Mouse (Mus musculus): ENCODE measurements around the gene Ccr7. TPM values are rescaled to one million over a fixed set of nuclear protein-coding genes. Genes with fewer than 3 reads are reported as not detected.

Gene Ccr7
- 0.35 and 0.61 TPM in 2 replicates for polyA plus RNA-seq (2014; fragmentation: Nextera tagmentation; extraction: Ambion mirVana)

DNA sequence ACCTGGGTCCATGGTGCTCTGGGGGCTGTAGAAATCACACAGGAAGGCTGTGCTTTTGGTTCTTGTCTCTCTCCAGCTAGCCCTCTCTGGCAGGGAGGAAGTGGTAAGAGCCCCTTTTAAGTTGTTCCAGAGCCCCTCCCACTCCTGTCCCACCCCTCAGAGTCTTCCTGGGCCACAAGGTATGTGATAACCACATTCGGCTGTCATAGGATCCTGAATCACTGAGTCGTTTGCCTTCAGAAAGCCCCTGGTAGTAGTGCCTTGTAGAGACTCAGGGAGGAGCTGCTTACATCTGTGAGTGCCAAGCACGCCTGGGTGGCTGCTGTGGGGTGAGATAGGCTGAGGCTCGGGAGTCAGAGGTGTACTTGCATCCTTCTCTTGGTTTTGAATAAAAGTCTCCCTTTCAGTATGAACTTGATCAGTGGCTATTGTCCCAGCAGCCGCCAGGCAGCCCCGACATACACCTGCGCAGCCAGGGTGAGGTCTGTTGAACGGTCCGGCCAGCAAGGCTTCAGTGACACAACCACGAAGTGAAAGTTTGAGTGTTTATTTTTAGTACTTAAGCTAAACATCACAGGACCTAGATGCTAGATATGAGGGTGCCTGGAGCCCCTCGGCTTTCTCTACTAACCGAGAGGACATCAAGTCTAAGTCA is at the start of gene Ccr7:
Gene Ccr7 (minus strand): TSS at position 91 of the 655 bp plus-strand sequence.
- Histone ChIP-seq H3K4me1 (replicated peaks; ENCODE audit: control insufficient read depth, insufficient read depth, low read length) (no peaks in the 10 kb centered on the region), H3K36me3 (ENCODE audit: control insufficient read depth, insufficient read depth, low read length) (no peaks in the 10 kb centered on the region), H3K4me2 (ENCODE audit: low read length) (no peak within 1 kb of the TSS), H3K4me3 (ENCODE audit: low read depth, low read length) (no peak within 1 kb of the TSS), H3K9me3 (ENCODE audit: control insufficient read depth, low read length) (no peaks in the 10 kb centered on the region; the same call in 1 of the 2 replicates), H3K27me3 (replicated peaks; ENCODE audit: control insufficient read depth, insufficient read depth, low read length) (no peaks in the 10 kb centered on the region), H3K27ac (ENCODE audit: low read depth) (no peak within 1 kb of the TSS), H3K9ac (ENCODE audit: low read length) (no peak within 1 kb of the TSS)
- ATAC-seq (replicated peaks; ENCODE audit: low FRiP score, low TSS enrichment, low read depth): no peak
- 59% methylated on average over 12 of the region's 12 CpGs for WGBS
- DNase-seq (ENCODE audit: low spot score): peak; percentile 48

DNA sequence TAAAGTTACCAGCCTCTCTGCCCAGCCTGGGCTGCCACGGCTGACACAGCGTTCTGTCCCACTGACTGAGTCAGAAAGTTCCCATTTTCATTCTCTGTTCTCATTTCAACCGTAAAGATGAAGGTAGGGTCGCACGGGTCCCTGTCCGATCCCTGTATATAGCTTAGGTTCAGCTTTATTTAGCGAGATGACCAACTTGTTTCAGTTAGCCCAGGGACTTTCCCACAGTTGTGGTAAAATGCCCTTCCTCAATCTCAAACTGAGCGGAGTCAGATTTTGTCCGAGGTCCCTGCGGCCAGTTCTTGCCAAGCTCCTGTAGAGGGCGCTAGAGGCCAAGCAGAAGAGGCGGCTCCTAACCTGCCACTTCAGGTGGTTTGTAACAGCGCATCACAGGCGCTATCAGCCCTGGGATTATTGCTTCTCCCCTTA is 34.3 kb upstream of the Ccr7 start:
- Histone ChIP-seq H3K27me3 (replicated peaks; ENCODE audit: control insufficient read depth, insufficient read depth, low read length) (no peaks in the 10 kb centered on the region), H3K36me3 (ENCODE audit: control insufficient read depth, insufficient read depth, low read length) (no peaks in the 10 kb centered on the region), H3K9ac (ENCODE audit: low read length) (no peak overlapping the region), H3K4me3 (ENCODE audit: low read depth, low read length) (no peak overlapping the region), H3K9me3 (ENCODE audit: control insufficient read depth, low read length) (no peaks in the 10 kb centered on the region), H3K4me2 (ENCODE audit: low read length) (no peak overlapping the region), H3K27ac (ENCODE audit: low read depth) (no peak overlapping the region), H3K4me1 (replicated peaks; ENCODE audit: control insufficient read depth, insufficient read depth, low read length) (no peaks in the 10 kb centered on the region)
- 0 out of 2 replicates have a peak, but pooled peaks have one; percentile 8 for ATAC-seq (replicated peaks; ENCODE audit: low FRiP score, low TSS enrichment, low read depth)
- peak; percentile 73 for DNase-seq (ENCODE audit: low spot score)
- 25% methylated on average over 14 of the region's 14 CpGs for WGBS

DNA sequence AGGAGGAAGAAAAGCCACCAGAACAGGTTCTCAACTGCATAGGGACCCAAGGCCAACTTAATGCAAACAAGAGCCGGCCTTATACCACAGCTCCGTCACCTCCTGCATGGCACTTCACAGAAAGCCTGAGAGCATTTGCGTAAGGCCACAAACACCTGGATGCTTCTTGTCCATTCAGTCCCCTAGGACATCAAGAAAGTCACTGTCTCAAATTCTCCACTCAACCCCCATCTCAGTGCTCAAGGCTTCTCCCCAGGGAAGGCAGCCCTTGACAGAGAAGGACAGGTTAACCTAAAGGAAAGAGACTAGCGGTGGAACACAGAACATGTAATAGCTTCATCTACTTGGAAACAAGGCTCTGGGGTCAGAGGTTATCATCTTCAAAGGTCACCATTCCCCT is 32.5 kb upstream of the Ccr7 start:
- Histone ChIP-seq H3K27me3 (replicated peaks; ENCODE audit: control insufficient read depth, insufficient read depth, low read length) (no peaks in the 10 kb centered on the region), H3K9me3 (ENCODE audit: control insufficient read depth, low read length) (no peaks in the 10 kb centered on the region), H3K4me2 (ENCODE audit: low read length) (no peak overlapping the region), H3K27ac (ENCODE audit: low read depth) (no peak overlapping the region), H3K4me3 (ENCODE audit: low read depth, low read length) (no peak overlapping the region), H3K9ac (ENCODE audit: low read length) (no peak overlapping the region), H3K4me1 (replicated peaks; ENCODE audit: control insufficient read depth, insufficient read depth, low read length) (no peaks in the 10 kb centered on the region), H3K36me3 (ENCODE audit: control insufficient read depth, insufficient read depth, low read length) (no peaks in the 10 kb centered on the region)
- WGBS: 69% methylated on average over 4 of the region's 4 CpGs
- no peak for ATAC-seq (replicated peaks; ENCODE audit: low FRiP score, low TSS enrichment, low read depth)
- no peak for DNase-seq (ENCODE audit: low spot score)

DNA sequence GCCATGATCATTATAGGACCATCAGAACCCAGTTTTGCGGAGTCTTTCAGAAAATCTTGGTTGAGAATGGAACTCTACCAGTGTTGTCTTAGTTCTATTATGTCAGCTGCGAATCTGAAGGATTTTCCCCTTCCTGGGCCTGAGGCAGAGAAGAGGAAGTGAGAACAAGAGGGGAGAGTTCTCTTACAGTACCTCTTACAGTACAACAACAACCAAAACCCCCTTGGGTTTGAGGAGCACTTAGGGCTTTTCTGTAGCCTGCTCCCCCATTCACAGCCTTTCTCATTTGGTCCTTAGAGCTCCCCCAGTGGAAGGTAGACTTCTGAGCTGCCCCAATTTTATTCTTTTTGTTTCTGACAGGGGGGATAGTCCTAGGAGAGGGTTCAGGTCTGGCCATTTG is 32.0 kb upstream of the Ccr7 start:
- H3K4me2 ChIP-seq (ENCODE audit: low read length): no peak overlapping the region
- no peaks in the 10 kb centered on the region for H3K27me3 ChIP-seq (replicated peaks; ENCODE audit: control insufficient read depth, insufficient read depth, low read length)
- WGBS: 79% methylated on average over 2 of the region's 2 CpGs
- H3K27ac ChIP-seq (ENCODE audit: low read depth): no peak overlapping the region
- no peaks in the 10 kb centered on the region for H3K36me3 ChIP-seq (ENCODE audit: control insufficient read depth, insufficient read depth, low read length)
- DNase-seq (ENCODE audit: low spot score): no peak
- no peaks in the 10 kb centered on the region for H3K9me3 ChIP-seq (ENCODE audit: control insufficient read depth, low read length)
- H3K9ac ChIP-seq (ENCODE audit: low read length): no peak overlapping the region
- H3K4me1 ChIP-seq (replicated peaks; ENCODE audit: control insufficient read depth, insufficient read depth, low read length): no peaks in the 10 kb centered on the region
- no peak overlapping the region for H3K4me3 ChIP-seq (ENCODE audit: low read depth, low read length)
- no peak for ATAC-seq (replicated peaks; ENCODE audit: low FRiP score, low TSS enrichment, low read depth)

DNA sequence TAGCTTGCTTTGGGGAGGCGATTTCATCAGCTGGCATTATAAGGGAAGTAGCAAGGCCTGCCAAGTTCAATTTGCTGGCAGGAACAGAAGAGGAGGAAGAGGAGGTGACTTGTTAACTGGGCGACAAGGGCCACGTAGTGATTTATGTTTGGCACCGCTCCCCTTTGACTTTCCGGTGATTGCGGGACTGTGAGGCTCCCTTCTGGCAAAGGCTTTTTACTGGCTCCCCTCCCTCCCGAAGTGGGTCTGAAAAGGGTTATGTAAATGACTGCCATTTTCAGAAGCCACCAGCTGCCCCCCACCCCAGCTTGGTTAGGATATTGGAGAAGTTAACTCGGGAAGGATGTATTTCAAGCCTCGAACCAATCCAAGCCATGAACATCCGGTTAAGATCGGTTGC is 27.7 kb upstream of the Ccr7 start:
- 62% methylated on average over 11 of the region's 11 CpGs for WGBS
- Histone ChIP-seq H3K9ac (ENCODE audit: low read length) (no peak overlapping the region), H3K9me3 (ENCODE audit: control insufficient read depth, low read length) (no peaks in the 10 kb centered on the region), H3K36me3 (ENCODE audit: control insufficient read depth, insufficient read depth, low read length) (no peaks in the 10 kb centered on the region), H3K4me3 (ENCODE audit: low read depth, low read length) (no peak overlapping the region), H3K27me3 (replicated peaks; ENCODE audit: control insufficient read depth, insufficient read depth, low read length) (no peaks in the 10 kb centered on the region), H3K4me1 (replicated peaks; ENCODE audit: control insufficient read depth, insufficient read depth, low read length) (no peaks in the 10 kb centered on the region), H3K4me2 (ENCODE audit: low read length) (no peak overlapping the region), H3K27ac (ENCODE audit: low read depth) (no peak overlapping the region)
- DNase-seq (ENCODE audit: low spot score): no peak
- ATAC-seq (replicated peaks; ENCODE audit: low FRiP score, low TSS enrichment, low read depth): no peak

DNA sequence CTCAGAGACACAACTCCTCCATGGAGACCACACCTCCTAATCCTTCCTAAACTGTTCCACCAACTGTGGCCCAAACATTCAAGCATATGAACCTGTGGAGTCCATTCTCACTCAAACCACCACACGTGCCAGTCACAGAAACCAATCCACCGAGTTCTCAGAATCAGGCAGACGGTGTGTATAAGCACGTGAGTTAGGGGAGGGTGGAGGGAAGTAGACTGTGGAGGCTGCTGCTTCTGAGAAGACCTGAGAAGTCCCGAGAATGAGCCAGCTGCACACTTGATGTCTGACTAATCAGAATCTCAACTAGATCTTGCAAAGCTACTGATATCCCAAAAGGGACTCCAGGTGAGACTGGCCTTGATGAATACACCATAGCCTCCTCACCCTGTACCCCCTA is 25.2 kb upstream of the Ccr7 start:
- DNase-seq (ENCODE audit: low spot score) (no peak), ATAC-seq (replicated peaks; ENCODE audit: low FRiP score, low TSS enrichment, low read depth) (no peak)
- H3K36me3 ChIP-seq (ENCODE audit: control insufficient read depth, insufficient read depth, low read length): no peaks in the 10 kb centered on the region
- H3K4me1 ChIP-seq (replicated peaks; ENCODE audit: control insufficient read depth, insufficient read depth, low read length): no peaks in the 10 kb centered on the region
- no peaks in the 10 kb centered on the region for H3K9me3 ChIP-seq (ENCODE audit: control insufficient read depth, low read length)
- no peak overlapping the region for H3K4me2 ChIP-seq (ENCODE audit: low read length)
- 81% methylated on average over 5 of the region's 5 CpGs for whole genome bisulfite sequencing
- H3K27me3 ChIP-seq (replicated peaks; ENCODE audit: control insufficient read depth, insufficient read depth, low read length): no peaks in the 10 kb centered on the region
- no peak overlapping the region for H3K27ac ChIP-seq (ENCODE audit: low read depth)
- H3K4me3 ChIP-seq (ENCODE audit: low read depth, low read length): no peak overlapping the region
- no peak overlapping the region for H3K9ac ChIP-seq (ENCODE audit: low read length)

DNA sequence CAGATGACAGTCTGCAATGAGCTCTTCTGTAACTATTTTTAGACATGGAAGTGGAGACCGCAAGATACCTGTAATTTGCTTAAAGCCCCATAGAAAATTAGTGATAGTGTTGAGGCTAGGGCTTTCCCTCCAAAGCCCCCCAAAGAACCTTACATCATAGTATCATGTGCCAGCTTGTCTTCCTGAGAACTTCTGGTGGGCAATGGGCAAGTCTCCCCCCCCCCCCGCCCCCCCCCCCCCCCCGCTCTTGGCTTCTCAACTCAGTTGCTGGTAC is 23.0 kb upstream of the Ccr7 start:
- no peak overlapping the region for H3K27ac ChIP-seq (ENCODE audit: low read depth)
- no peak for DNase-seq (ENCODE audit: low spot score)
- ATAC-seq (replicated peaks; ENCODE audit: low FRiP score, low TSS enrichment, low read depth): no peak
- H3K4me3 ChIP-seq (ENCODE audit: low read depth, low read length): no peak overlapping the region
- H3K36me3 ChIP-seq (ENCODE audit: control insufficient read depth, insufficient read depth, low read length): no peaks in the 10 kb centered on the region
- WGBS: 94% methylated on average over 1 of the region's 3 CpGs
- no peaks in the 10 kb centered on the region for H3K4me1 ChIP-seq (replicated peaks; ENCODE audit: control insufficient read depth, insufficient read depth, low read length)
- H3K4me2 ChIP-seq (ENCODE audit: low read length): no peak overlapping the region
- H3K9ac ChIP-seq (ENCODE audit: low read length): no peak overlapping the region
- no peaks in the 10 kb centered on the region for H3K27me3 ChIP-seq (replicated peaks; ENCODE audit: control insufficient read depth, insufficient read depth, low read length)
- 0 out of 2 replicates have a peak, but pooled peaks cover 3% of the 10 kb centered on the region for H3K9me3 ChIP-seq (ENCODE audit: control insufficient read depth, low read length)

DNA sequence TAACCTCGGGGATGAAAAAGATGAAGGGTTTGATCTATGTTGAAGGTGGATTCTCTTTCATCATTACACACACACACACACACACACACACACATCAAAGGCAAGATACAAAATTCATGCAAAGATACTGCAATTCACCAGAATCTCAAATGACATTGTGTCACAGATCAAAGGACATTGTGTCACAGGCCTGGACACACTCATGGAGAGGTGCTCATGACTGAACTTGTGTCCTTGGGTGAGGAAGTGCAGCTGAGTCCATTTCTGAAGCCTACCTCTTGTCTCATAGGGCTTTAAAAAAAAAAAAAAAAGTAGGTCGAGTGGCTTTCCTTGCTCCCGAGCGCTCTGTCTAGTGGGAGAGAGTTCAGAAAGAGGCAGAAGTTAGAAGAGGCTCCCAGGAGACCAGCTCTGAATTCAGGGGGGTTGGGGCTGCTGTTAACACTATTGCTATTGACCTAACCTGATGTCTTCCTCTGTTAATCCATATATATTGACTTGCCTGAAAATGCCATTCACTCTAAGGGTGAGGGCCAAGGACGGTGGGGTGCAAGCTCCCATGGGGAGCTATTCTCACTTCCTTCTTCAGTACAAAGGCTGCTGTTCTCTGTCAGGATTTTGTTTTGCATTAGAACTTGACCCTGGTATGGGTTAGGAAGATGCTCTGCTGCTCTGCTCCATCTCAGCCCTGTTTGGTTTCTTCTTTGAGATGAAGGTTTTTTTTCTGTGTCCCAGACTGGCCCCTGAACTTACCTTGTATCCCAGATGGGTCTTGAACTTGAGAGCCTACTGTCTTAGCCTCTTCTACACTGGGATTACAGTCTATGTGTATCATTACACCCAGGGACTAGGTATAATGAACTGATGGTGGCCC is 22.4 kb upstream of the Ccr7 start:
- no peak overlapping the region for H3K9ac ChIP-seq (ENCODE audit: low read length)
- no peaks in the 10 kb centered on the region for H3K27me3 ChIP-seq (replicated peaks; ENCODE audit: control insufficient read depth, insufficient read depth, low read length)
- H3K27ac ChIP-seq (ENCODE audit: low read depth): no peak overlapping the region
- H3K4me1 ChIP-seq (replicated peaks; ENCODE audit: control insufficient read depth, insufficient read depth, low read length): no peaks in the 10 kb centered on the region
- no peak overlapping the region for H3K4me3 ChIP-seq (ENCODE audit: low read depth, low read length)
- H3K36me3 ChIP-seq (ENCODE audit: control insufficient read depth, insufficient read depth, low read length): no peaks in the 10 kb centered on the region
- no peak overlapping the region for H3K4me2 ChIP-seq (ENCODE audit: low read length)
- no peak for DNase-seq (ENCODE audit: low spot score)
- 63% methylated on average over 5 of the region's 5 CpGs for WGBS
- ATAC-seq (replicated peaks; ENCODE audit: low FRiP score, low TSS enrichment, low read depth): no peak
- H3K9me3 ChIP-seq (ENCODE audit: control insufficient read depth, low read length): 0 out of 2 replicates have a peak, but pooled peaks cover 3% of the 10 kb centered on the region

Measured in intestine, embryonic 14.5 days (tissue).